Comparison of ENCODE assay signal across 10 mouse cellular contexts in the genomic region with DNA sequence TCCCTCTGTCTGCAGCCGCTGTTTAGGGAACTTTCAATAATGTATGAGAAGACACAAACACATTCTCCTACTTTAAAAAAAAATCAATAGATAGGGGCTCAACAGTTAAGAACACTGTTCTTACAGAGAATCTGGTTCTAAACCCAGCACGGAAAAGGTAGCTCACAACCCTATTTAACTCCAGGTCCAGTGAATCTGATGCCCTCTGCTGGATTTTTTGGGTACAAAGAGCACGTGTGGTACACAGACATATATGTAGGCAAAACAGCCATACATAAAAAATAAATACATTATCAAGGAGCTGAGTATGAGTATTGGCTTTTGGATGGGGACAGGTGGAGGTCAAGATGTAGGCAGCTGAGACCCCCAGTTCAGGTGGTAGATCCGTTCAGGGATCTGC. TPM values are rescaled to one million over a fixed set of nuclear protein-coding genes. Genes with fewer than 3 reads are reported as not detected.
A peak's percentile ranks its signal among the peaks of the same experiment; 100 is the strongest.
DNase-seq lines count a peak whose midpoint lies in the region; ATAC-seq and TF ChIP-seq lines count a peak whose summit lies in the region.
"Had no signal": no experiment of that assay in that cellular context is flagged by ENCODE, and none has a peak within 500 bp of the region (broad histone marks: within the 10 kb centered on the region; RNA-seq: fewer than 3 reads in every experiment).

No protein-coding gene starts in this region.

- in situ Hi-C loops in Patski (cut with MboI; ENCODE audit: low pct_unique_long_range_greater_than_20kb): loop anchor here (5.0 to 10.0 kb wide), 3 partner anchors 83 to 340 kb away; a partner anchor contains a TSS

- no peak overlapping the region for H3K4me2 ChIP-seq in stomach, postnatal 0 days (replicated peaks; ENCODE audit: low read depth)
- H3K4me2 ChIP-seq: liver, embryonic 13.5 days had no signal

- CTCF ChIA-PET in Patski (lab: Charles Lee): interaction anchor here (0.7 to 1.9 kb wide), 17 partner anchors 10 to 131 kb away, joined by 3 to 8 read pairs (median 4); a partner anchor contains a TSS

- intact Hi-C loops in heart, postnatal 10 days (cut with DNase I): loop anchor here (1.0 to 5.0 kb wide), 2 partner anchors 131 to 348 kb away; no protein-coding TSS in a partner anchor

- H3K27me3 ChIP-seq in Patski: peaks cover 3% of the 10 kb centered on the region
- H3K27me3 ChIP-seq in stomach, postnatal 0 days (ENCODE audit: control insufficient read depth, insufficient read depth, low read length): no peaks in the 10 kb centered on the region
- H3K27me3 ChIP-seq: liver, embryonic 13.5 days had no signal

- no peak for TF ChIP-seq EP300 in stomach, postnatal 0 days (optimal IDR thresholded peaks at IDR 0.05)

- no peaks in the 10 kb centered on the region for H3K9me3 ChIP-seq in stomach, postnatal 0 days (ENCODE audit: control insufficient read depth, low read length)
- H3K9me3 ChIP-seq: liver, embryonic 13.5 days had no signal

- H3K4me1 ChIP-seq in stomach, postnatal 0 days (replicated peaks; ENCODE audit: control insufficient read depth, insufficient read depth): no peaks in the 10 kb centered on the region

- TF ChIP-seq CTCF in layer of hippocampus, adult 2 months (conservative IDR thresholded peaks at IDR 0.05): peak; percentile 78
- peak; percentile 76 for TF ChIP-seq CTCF in Patski (IDR thresholded peaks at IDR 0.05)
- TF ChIP-seq CTCF in stomach, postnatal 0 days (IDR thresholded peaks at IDR 0.05; ENCODE audit: low read depth): peak; percentile 81

- WGBS in stomach, postnatal 0 days: 44% methylated on average over 4 of the region's 4 CpGs

- no peak overlapping the region for H3K9ac ChIP-seq in stomach, postnatal 0 days (ENCODE audit: low read length)
- H3K9ac ChIP-seq: liver, embryonic 13.5 days had no signal

- peak; percentile 41 to 83 for DNase-seq in adrenal gland, adult (ENCODE audit: inconsistent age in 2 of 2, low spot score in 1 of 2)
- DNase-seq in adrenal gland, adult 8-10 months: no peak
- peak in 1 of 2 experiments; percentile 58 for DNase-seq in layer of hippocampus, adult 2 months (ENCODE audit: low spot score in 2 of 2)
- DNase-seq in layer of hippocampus, adult 9-11 months: no peak
- no peak for DNase-seq in Patski (ENCODE audit: low read depth, low spot score)
- DNase-seq in heart, postnatal 10 days: peak; percentile 46 to 59
- peak; percentile 33 for DNase-seq in stomach, postnatal 0 days (ENCODE audit: low spot score)
- DNase-seq in yolk sac, embryonic 10.5 days (ENCODE audit: low spot score): no peak
- DNase-seq: liver, embryonic 13.5 days had no signal

- no peak overlapping the region for H3K27ac ChIP-seq in layer of hippocampus, adult 2 months
- no peak overlapping the region for H3K27ac ChIP-seq in stomach, postnatal 0 days (replicated peaks)
- H3K27ac ChIP-seq: liver, embryonic 13.5 days had no signal

- no peaks in the 10 kb centered on the region for H3K36me3 ChIP-seq in stomach, postnatal 0 days (ENCODE audit: control insufficient read depth, insufficient read depth, low read length)
- H3K36me3 ChIP-seq: liver, embryonic 13.5 days had no signal

- POLR2A ChIA-PET in Patski (lab: Charles Lee): no interaction called here

- no peak for ATAC-seq in Patski
- ATAC-seq in stomach, postnatal 0 days (ENCODE audit: low FRiP score, low TSS enrichment): no peak

- no peak overlapping the region for H3K4me3 ChIP-seq in layer of hippocampus, adult 2 months
- H3K4me3 ChIP-seq in stomach, postnatal 0 days (ENCODE audit: low read depth, low read length): no peak overlapping the region
- H3K4me3 ChIP-seq: erythroblast, embryonic 14.5 days; liver, embryonic 13.5 days had no signal

RNA-seq across cellular contexts. Expression of a gene that starts 29.9 kb away (rescaled TPM):
- 10 to 100 TPM; 34.5 to 41.2 (median 37.7) TPM for total RNA-seq in adrenal gland, adult 8-10 months (2022)
- total RNA-seq in layer of hippocampus, adult 2 months (2021): 10 to 100 TPM; 18.2 to 18.3 TPM
- 24.8 TPM for polyA plus RNA-seq in Patski (2021)
- 10 to 100 TPM; 23.4 to 27.3 TPM for total RNA-seq in heart, postnatal 10 days (2021)
- polyA plus RNA-seq in stomach, postnatal 0 days (2015; fragmentation: Nextera tagmentation; extraction: Ambion mirVana): 8.1 and 9.0 TPM in 2 replicates

Comparison
In these comparisons a context has a peak if more than half of its experiments do, and no peak if none do; other contexts are left out.
1. DNase-seq: peak in adrenal gland, adult (2 of 2), heart, postnatal 10 days (2 of 2) and stomach, postnatal 0 days (single experiment); none in adrenal gland, adult 8-10 months (single experiment), layer of hippocampus, adult 9-11 months (single experiment), Patski (single experiment) and yolk sac, embryonic 10.5 days (single experiment).
2. Peak in every context shown above with its lines, with median percentiles within 50 percentile points of each other: CTCF ChIP-seq.